Comparison of ENCODE assay signal across 19 mouse cellular contexts in genomic region chr10:110951748-110952147, GRCm38 (mm10). TPM values are rescaled to one million over a fixed set of nuclear protein-coding genes. Genes with fewer than 3 reads are reported as not detected.
DNase-seq lines count a peak whose midpoint lies in the region; ATAC-seq and TF ChIP-seq lines count a peak whose summit lies in the region.
"Had no signal": no experiment of that assay in that cellular context is flagged by ENCODE, and none has a peak within 500 bp of the region (broad histone marks: within the 10 kb centered on the region; RNA-seq: fewer than 3 reads in every experiment).

No protein-coding gene starts in this region.

- H3K27ac ChIP-seq in heart, postnatal 0 days (ENCODE audit: low read depth) = peak overlapping the region; percentile 93
- no peak overlapping the region for H3K27ac ChIP-seq in heart, embryonic 11.5 days (ENCODE audit: low read depth, low read length)
- H3K27ac ChIP-seq: embryonic facial prominence, embryonic 12.5 days; forebrain, embryonic 15.5 days had no signal

- H3K36me3 ChIP-seq in heart, postnatal 0 days (replicated peaks; ENCODE audit: control insufficient read depth, insufficient read depth, low read length) = peaks cover 45% of the 10 kb centered on the region
- peaks cover 10% of the 10 kb centered on the region; the same call in 1 of the 2 replicates for H3K36me3 ChIP-seq in heart, embryonic 11.5 days (ENCODE audit: control insufficient read depth, insufficient read depth, low read length)

- DNase-seq in heart, adult 11 months = peak; percentile 79
- DNase-seq in heart, postnatal 4 days = no peak
- DNase-seq in heart, postnatal 0 days (ENCODE audit: low spot score) = no peak
- peak; percentile 36 for DNase-seq in CD4-positive helper T cell, adult 2 months (ENCODE audit: low read depth, low spot score)
- no peak for DNase-seq in lung, adult 2 months
- no peak for DNase-seq in ovary, postnatal 36 days (ENCODE audit: low spot score)
- DNase-seq: adrenal gland, postnatal 10 days; cerebellum, adult 11-12 months; cerebellum, adult 9-10 months; cerebellum, postnatal 25 days; gastrocnemius, postnatal 10 days; kidney, adult 11 months had no signal

- H3K27me3 ChIP-seq in heart, postnatal 0 days (ENCODE audit: control insufficient read depth, insufficient read depth, low read length) = no peaks in the 10 kb centered on the region
- no peaks in the 10 kb centered on the region for H3K27me3 ChIP-seq in heart, embryonic 11.5 days (ENCODE audit: control insufficient read depth, insufficient read depth, low read length)
- H3K27me3 ChIP-seq: embryonic facial prominence, embryonic 12.5 days; forebrain, embryonic 15.5 days; heart, embryonic 12.5 days had no signal

- no peak for TF ChIP-seq CTCF in heart, postnatal 0 days (IDR thresholded peaks at IDR 0.05; ENCODE audit: low read depth)
- TF ChIP-seq CTCF in lung, adult 2 months (IDR thresholded peaks at IDR 0.05; ENCODE audit: insufficient read depth, low read length) = no peak

- WGBS in heart, postnatal 0 days = 51% methylated on average over 4 of the region's 4 CpGs
- 68% methylated on average over 4 of the region's 4 CpGs for WGBS in heart, embryonic 11.5 days (ENCODE audit: insufficient replicate concordance)
- 71% methylated on average over 4 of the region's 4 CpGs for WGBS in lung, adult 2 months

- no peak for TF ChIP-seq POLR2A in lung, adult 2 months (IDR thresholded peaks at IDR 0.05; ENCODE audit: borderline replicate concordance, extremely low read depth, low read depth, low read length)

- H3K4me3 ChIP-seq in heart, postnatal 0 days (ENCODE audit: low read depth, low read length) = no peak overlapping the region
- no peak overlapping the region for H3K4me3 ChIP-seq in heart, embryonic 11.5 days (ENCODE audit: low read depth, low read length)
- H3K4me3 ChIP-seq in lung, adult 2 months (replicated peaks; ENCODE audit: extremely low read depth, low read depth, low read length) = no peak overlapping the region
- H3K4me3 ChIP-seq: embryonic facial prominence, embryonic 12.5 days; forebrain, embryonic 15.5 days; heart, embryonic 12.5 days had no signal

- no peak for TF ChIP-seq EP300 in heart, postnatal 0 days (IDR thresholded peaks at IDR 0.05; ENCODE audit: low read depth)

- no peak overlapping the region for H3K4me2 ChIP-seq in heart, postnatal 0 days (ENCODE audit: low read depth, low read length)
- no peak overlapping the region for H3K4me2 ChIP-seq in heart, embryonic 11.5 days
- H3K4me2 ChIP-seq: embryonic facial prominence, embryonic 12.5 days; forebrain, embryonic 15.5 days; heart, embryonic 12.5 days had no signal

- no peak for ATAC-seq in heart, postnatal 0 days (ENCODE audit: insufficient read depth, low read depth)
- ATAC-seq in heart, embryonic 11.5 days (replicated peaks; ENCODE audit: insufficient number of reproducible peaks, low FRiP score, low TSS enrichment) = no peak
- peak; percentile 23 for ATAC-seq in activated CD4-positive, CD25-positive, alpha-beta regulatory T cell, adult 4 months
- ATAC-seq: hindbrain, embryonic 16.5 days had no signal

- H3K9me3 ChIP-seq in heart, postnatal 0 days (replicated peaks; ENCODE audit: control insufficient read depth, low read length) = no peaks in the 10 kb centered on the region
- no peaks in the 10 kb centered on the region for H3K9me3 ChIP-seq in heart, embryonic 11.5 days (replicated peaks; ENCODE audit: control insufficient read depth, low read length)
- H3K9me3 ChIP-seq: embryonic facial prominence, embryonic 12.5 days; forebrain, embryonic 15.5 days; G1E; heart, embryonic 12.5 days had no signal

- no peak overlapping the region for H3K9ac ChIP-seq in heart, postnatal 0 days (replicated peaks; ENCODE audit: low read depth, low read length)
- H3K9ac ChIP-seq in heart, embryonic 11.5 days (ENCODE audit: low read depth, low read length) = no peak overlapping the region
- H3K9ac ChIP-seq: embryonic facial prominence, embryonic 12.5 days; forebrain, embryonic 15.5 days; heart, embryonic 12.5 days had no signal

- H3K4me1 ChIP-seq in heart, postnatal 0 days (ENCODE audit: control insufficient read depth, insufficient read depth) = peaks cover 13% of the 10 kb centered on the region
- H3K4me1 ChIP-seq in heart, embryonic 11.5 days (ENCODE audit: control insufficient read depth, insufficient read depth, low read length) = 0 out of 2 replicates have a peak, but pooled peaks cover 1% of the 10 kb centered on the region
- no peaks in the 10 kb centered on the region for H3K4me1 ChIP-seq in lung, adult 2 months (ENCODE audit: control insufficient read depth, insufficient read depth, low read length)
- H3K4me1 ChIP-seq: embryonic facial prominence, embryonic 12.5 days; forebrain, embryonic 15.5 days had no signal

RNA-seq across cellular contexts. Expression of gene Csrp2, which starts 32.2 kb away (rescaled TPM):
- total RNA-seq in heart, postnatal 4 days (2021) = 100 to 1,000 TPM; 267 to 274 TPM
- total RNA-seq in heart, postnatal 0 days (2014; rRNA removed; ENCODE audit: low replicate concordance) = 193 and 293 TPM in 2 replicates
- polyA plus RNA-seq in heart, postnatal 0 days (2015; fragmentation: Nextera tagmentation; extraction: Ambion mirVana) = 375 and 389 TPM in 2 replicates
- 430 and 458 TPM in 2 replicates for polyA plus RNA-seq in heart, embryonic 11.5 days (2014; fragmentation: Nextera tagmentation; extraction: Ambion mirVana)
- polyA plus RNA-seq in activated CD4-positive, CD25-positive, alpha-beta regulatory T cell, adult 4 months (2017; shearing (Covaris generic)) = 1 to 10 TPM; 4.2 to 7.8 TPM
- polyA plus RNA-seq in lung, adult 2 months (2012; rRNA removed) = 38.3 and 45.0 TPM in 2 replicates
- polyA plus RNA-seq: G1E had no signal

RNA-seq across cellular contexts. Expression of gene Zdhhc17, which starts 58.2 kb away (rescaled TPM):
- total RNA-seq in heart, postnatal 4 days (2021) = 10 to 100 TPM; 24.9 to 25.8 TPM
- total RNA-seq in heart, postnatal 0 days (2014; rRNA removed; ENCODE audit: low replicate concordance) = 26.8 and 35.5 TPM in 2 replicates
- 11.5 and 14.9 TPM in 2 replicates for polyA plus RNA-seq in heart, postnatal 0 days (2015; fragmentation: Nextera tagmentation; extraction: Ambion mirVana)
- polyA plus RNA-seq in heart, embryonic 11.5 days (2014; fragmentation: Nextera tagmentation; extraction: Ambion mirVana) = 14.9 and 19.7 TPM in 2 replicates
- 10 to 100 TPM; 11.1 to 16.7 TPM for polyA plus RNA-seq in activated CD4-positive, CD25-positive, alpha-beta regulatory T cell, adult 4 months (2017; shearing (Covaris generic))
- 21.0 and 27.8 TPM in 2 replicates for polyA plus RNA-seq in lung, adult 2 months (2012; rRNA removed)

Comparison
In these comparisons a context has a peak if more than half of its experiments do, and no peak if none do; other contexts are left out.
1. DNase-seq: peak in heart, adult 11 months (single experiment) and CD4-positive helper T cell, adult 2 months (single experiment); none in heart, postnatal 4 days (single experiment), heart, postnatal 0 days (single experiment), lung, adult 2 months (single experiment) and ovary, postnatal 36 days (single experiment).